Comparison of ENCODE assay signal across 7 mouse cellular contexts in the genomic region with DNA sequence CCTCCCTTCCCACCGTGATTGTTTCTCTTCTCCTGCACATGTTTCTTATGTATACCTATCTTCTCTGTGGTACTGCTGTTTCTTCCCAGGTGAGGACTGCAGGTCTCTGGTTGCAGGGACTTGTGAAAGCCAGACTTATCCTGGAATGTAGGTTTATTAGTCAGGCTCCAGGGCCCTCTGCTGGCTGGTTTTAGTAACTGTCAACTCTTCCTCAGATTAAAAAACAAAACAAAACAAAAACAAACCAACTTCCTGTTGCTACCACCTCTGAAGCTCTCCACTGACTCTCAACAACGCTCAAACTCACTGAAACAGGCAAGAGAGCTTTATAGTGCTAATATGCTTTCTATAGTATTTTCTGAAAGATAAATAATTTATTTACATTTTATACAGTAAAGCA.
DNase-seq lines count a peak whose midpoint lies in the region; ATAC-seq and TF ChIP-seq lines count a peak whose summit lies in the region.

No protein-coding gene starts in this region.

- no peaks in the 10 kb centered on the region for H3K9me3 ChIP-seq in intestine, postnatal 0 days (ENCODE audit: control insufficient read depth)
- H3K9me3 ChIP-seq in intestine, embryonic 16.5 days (ENCODE audit: control insufficient read depth, low read length) = no peaks in the 10 kb centered on the region
- H3K9me3 ChIP-seq in liver, embryonic 13.5 days (replicated peaks) = no peaks in the 10 kb centered on the region

- DNase-seq in CD4-positive helper T cell, adult 2 months (ENCODE audit: low read depth, low spot score) = peak; percentile 57
- peak; percentile 43 for DNase-seq in NIH3T3 (ENCODE audit: low read depth)
- DNase-seq in liver, embryonic 13.5 days = no peak
- no peak for DNase-seq in left cerebral cortex, adult 11 months (ENCODE audit: low spot score)

- WGBS in intestine, postnatal 0 days = 69% methylated on average over 2 of the region's 2 CpGs
- 83% methylated on average over 2 of the region's 2 CpGs for WGBS in intestine, embryonic 16.5 days
- 84% methylated on average over 2 of the region's 2 CpGs for WGBS in liver, embryonic 13.5 days (ENCODE audit: insufficient replicate concordance)

- no peaks in the 10 kb centered on the region for H3K27me3 ChIP-seq in intestine, postnatal 0 days (replicated peaks; ENCODE audit: control insufficient read depth, insufficient read depth, low read length)
- no peaks in the 10 kb centered on the region for H3K27me3 ChIP-seq in intestine, embryonic 16.5 days (replicated peaks; ENCODE audit: control insufficient read depth, insufficient read depth, low read length)
- H3K27me3 ChIP-seq in liver, embryonic 13.5 days = no peaks in the 10 kb centered on the region

- peaks cover 4% of the 10 kb centered on the region; the same call in 1 of the 2 replicates for H3K4me1 ChIP-seq in intestine, postnatal 0 days (replicated peaks; ENCODE audit: control insufficient read depth, insufficient read depth, low read length)
- peaks cover 8% of the 10 kb centered on the region for H3K4me1 ChIP-seq in intestine, embryonic 16.5 days (ENCODE audit: control insufficient read depth, insufficient read depth, low read length)
- peaks cover 56% of the 10 kb centered on the region for H3K4me1 ChIP-seq in liver, embryonic 13.5 days (replicated peaks)

- TF ChIP-seq CTCF in intestine, postnatal 0 days (IDR thresholded peaks at IDR 0.05; ENCODE audit: low read depth) = peak; percentile 59

- no peak overlapping the region for H3K27ac ChIP-seq in intestine, postnatal 0 days (ENCODE audit: low read depth, low read length)
- no peak overlapping the region for H3K27ac ChIP-seq in intestine, embryonic 16.5 days (ENCODE audit: low read length)
- H3K27ac ChIP-seq in liver, embryonic 13.5 days = peak overlapping the region; percentile 65

- no peak for ATAC-seq in intestine, postnatal 0 days
- ATAC-seq in intestine, embryonic 16.5 days = no peak
- ATAC-seq in liver, embryonic 13.5 days (ENCODE audit: low read depth) = no peak
- ATAC-seq in megakaryocyte, adult 5-6 weeks (ENCODE audit: poor library complexity, severe bottlenecking) = no peak

- no peak overlapping the region for H3K4me2 ChIP-seq in intestine, postnatal 0 days (replicated peaks; ENCODE audit: low read depth)
- no peak overlapping the region for H3K4me2 ChIP-seq in intestine, embryonic 16.5 days (ENCODE audit: low read depth, low read length)
- no peak overlapping the region for H3K4me2 ChIP-seq in liver, embryonic 13.5 days

- peaks cover 43% of the 10 kb centered on the region; the same call in 1 of the 2 replicates for H3K36me3 ChIP-seq in intestine, postnatal 0 days (ENCODE audit: control insufficient read depth, insufficient read depth)
- H3K36me3 ChIP-seq in intestine, embryonic 16.5 days (ENCODE audit: control insufficient read depth, insufficient read depth, low read length) = no peaks in the 10 kb centered on the region
- H3K36me3 ChIP-seq in liver, embryonic 13.5 days = peaks cover 62% of the 10 kb centered on the region

- H3K4me3 ChIP-seq in intestine, postnatal 0 days (ENCODE audit: low read depth, low read length) = no peak overlapping the region
- no peak overlapping the region for H3K4me3 ChIP-seq in intestine, embryonic 16.5 days (ENCODE audit: low read length)
- H3K4me3 ChIP-seq in liver, embryonic 13.5 days (replicated peaks) = no peak overlapping the region

- no peak overlapping the region for H3K9ac ChIP-seq in intestine, postnatal 0 days (ENCODE audit: low read depth, low read length)
- H3K9ac ChIP-seq in intestine, embryonic 16.5 days (ENCODE audit: low read depth, low read length) = no peak overlapping the region
- no peak overlapping the region for H3K9ac ChIP-seq in liver, embryonic 13.5 days

Comparison
In these comparisons a context has a peak if more than half of its experiments do, and no peak if none do; other contexts are left out.
1. DNase-seq: peak in CD4-positive helper T cell, adult 2 months (single experiment) and NIH3T3 (single experiment); none in liver, embryonic 13.5 days (single experiment) and left cerebral cortex, adult 11 months (single experiment).